Mouse (Mus musculus) stomach, postnatal 0 days (tissue): Measurements from ENCODE around the gene Timm13. TPM values are rescaled to one million over a fixed set of nuclear protein-coding genes. Genes with fewer than 3 reads are reported as not detected.

Experiments
- ATAC-seq: fragments of 200-750 bp; cut with Nextera tagmentation; 2 replicates; pipeline ENCODE4 v1.8.0; 2017; ENCODE audit not compliant: low FRiP score, low TSS enrichment
- DNase-seq: peaks from one replicate; pipeline ENCODE4 v3.0.0-alpha.2; 2016; ENCODE audit warnings: low spot score
- H3K27ac ChIP-seq: fragments of 300-500 bp; sonication (generic); replicated peaks from 2 replicates; pipeline ENCODE4 v1.5.1; 2014; ENCODE audit warnings: mild to moderate bottlenecking, control low read depth
- H3K27me3 ChIP-seq: fragments of 300-500 bp; sonication (generic); 2 replicates; pipeline ENCODE4 v1.6.1; 2014; ENCODE audit warnings: low read length; ENCODE audit not compliant: control insufficient read depth, insufficient read depth
- H3K36me3 ChIP-seq: fragments of 300-500 bp; sonication (generic); 2 replicates; pipeline ENCODE4 v1.6.1; 2014; ENCODE audit warnings: low read length, mixed read lengths; ENCODE audit not compliant: control insufficient read depth, insufficient read depth
- H3K4me1 ChIP-seq: fragments of 300-500 bp; sonication (generic); replicated peaks from 2 replicates; pipeline ENCODE4 v1.6.1; 2014; ENCODE audit warnings: antibody characterized with exemption; ENCODE audit not compliant: control insufficient read depth, insufficient read depth
- H3K4me2 ChIP-seq: fragments of 300-500 bp; sonication (generic); replicated peaks from 2 replicates; pipeline ENCODE4 v1.6.1; 2014; ENCODE audit warnings: low read depth, mild to moderate bottlenecking, control low read depth, moderate library complexity
- H3K4me3 ChIP-seq: fragments of 300-500 bp; sonication (generic); 2 replicates; pipeline ENCODE4 v1.5.1; 2014; ENCODE audit warnings: low read depth, low read length, control low read depth
- H3K9ac ChIP-seq: fragments of 300-500 bp; sonication (generic); 2 replicates; pipeline ENCODE4 v1.6.1; 2014; ENCODE audit warnings: mild to moderate bottlenecking, low read length, control low read depth, mixed read lengths
- H3K9me3 ChIP-seq: fragments of 300-500 bp; sonication (generic); 2 replicates; pipeline ENCODE4 v1.6.1; 2016; ENCODE audit warnings: low read length; ENCODE audit not compliant: control insufficient read depth
- CTCF ChIP-seq: IDR thresholded peaks from 2 replicates; pipeline ENCODE4 v1.5.1; 2016; ENCODE audit warnings: antibody characterized with exemption, low read depth, mild to moderate bottlenecking, moderate library complexity
- EP300 ChIP-seq: optimal IDR thresholded peaks from 2 replicates; pipeline ENCODE3; 2016; ENCODE audit warnings: antibody characterized with exemption
- WGBS: fragments of 180-500 bp; shearing (Covaris S2); extraction: QIAGEN DNeasy Blood & Tissue Kit; methylation state at CpG from one replicate; pipeline ENCODE4 v1.1.7; 2014; 5-methylcytosine and 5-hydroxymethylcytosine counted together
- polyA plus RNA-seq: library from polyadenylated mRNA; unstranded; fragments of >200 nt; fragmentation: Nextera tagmentation; extraction: Ambion mirVana; gene quantifications from 2 replicates; pipeline ENCODE4 v1.2.1, GENCODE M21; 2015

Timm13 gene
- polyA plus RNA-seq, 1 experiment from 2014 or later, result 304 TPM

DNA sequence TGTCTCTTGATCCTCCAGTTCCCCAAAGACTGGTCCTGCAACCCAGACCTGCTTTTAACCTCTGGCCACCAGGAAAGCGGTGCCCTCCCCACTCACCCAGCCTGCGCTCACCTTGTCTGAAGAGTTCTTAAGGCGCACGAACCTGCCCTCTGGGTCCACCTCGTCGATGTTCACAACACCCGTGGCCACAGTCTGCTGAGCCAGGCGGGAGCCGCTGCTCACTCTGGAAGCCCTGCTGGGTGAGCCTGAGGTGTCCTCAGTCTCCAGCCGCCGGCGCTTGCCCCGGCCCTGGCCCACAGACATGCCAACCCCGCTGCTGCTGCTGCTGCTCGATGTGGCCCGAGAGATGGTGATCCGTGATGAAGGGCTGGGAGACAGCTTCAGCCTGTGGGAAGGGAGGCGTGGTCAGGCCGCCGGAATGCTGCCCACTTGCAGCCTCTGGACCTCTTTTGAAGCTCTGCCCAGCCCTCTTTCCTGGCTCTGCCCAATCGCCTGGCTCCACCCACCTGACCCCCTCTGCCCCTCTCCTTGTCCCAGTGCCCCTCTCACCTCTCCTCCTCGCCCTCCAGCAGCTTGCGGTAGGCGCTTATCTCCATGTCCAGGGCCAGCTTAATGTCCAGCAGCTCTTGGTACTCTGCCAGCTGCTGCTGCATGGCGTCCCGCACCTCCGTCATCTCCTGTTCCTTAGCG, 3.4 kb upstream of the Timm13 start:
- Histone ChIP-seq H3K4me3 (no peak overlapping the region), H3K9me3 (no peaks in the 10 kb centered on the region), H3K9ac (no peak overlapping the region), H3K27me3 (no peaks in the 10 kb centered on the region), H3K4me2 (no peak overlapping the region), H3K4me1 (peaks cover 3% of the 10 kb centered on the region), H3K36me3 (peaks cover 26% of the 10 kb centered on the region), H3K27ac (no peak overlapping the region)
- TF ChIP-seq CTCF (no peak), EP300 (peak; percentile 51)
- no peak for ATAC-seq
- WGBS, result 84% methylated on average over 27 of the region's 28 CpGs
- DNase-seq, result no peak

DNA sequence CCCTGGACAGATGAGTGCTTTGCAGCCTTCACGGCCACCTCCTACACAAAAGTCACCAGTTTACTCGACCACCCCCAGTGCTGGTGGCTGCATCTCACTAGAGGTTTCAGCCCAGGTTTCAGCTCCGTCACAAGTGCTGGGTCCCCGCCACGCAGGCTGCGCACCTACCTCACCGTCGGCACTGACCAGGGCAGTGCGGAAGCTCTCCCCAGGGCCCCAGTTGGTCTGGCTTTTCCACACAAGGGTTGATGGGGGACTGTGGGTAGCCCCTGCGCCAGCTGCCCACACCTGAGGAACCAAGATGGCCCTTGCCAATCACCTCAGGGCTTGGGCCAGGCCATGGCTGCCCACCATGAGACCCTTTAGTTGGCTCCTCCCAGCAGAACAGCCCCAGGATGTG, 2.5 kb upstream of the Timm13 start:
- DNase-seq (no peak), ATAC-seq (no peak)
- H3K27me3 ChIP-seq, result no peaks in the 10 kb centered on the region
- H3K27ac ChIP-seq, result no peak overlapping the region
- H3K9ac ChIP-seq, result no peak overlapping the region
- no peaks in the 10 kb centered on the region for H3K9me3 ChIP-seq
- H3K4me3 ChIP-seq, result no peak overlapping the region
- no peak for TF ChIP-seq EP300
- TF ChIP-seq CTCF, result no peak
- no peak overlapping the region for H3K4me2 ChIP-seq
- H3K4me1 ChIP-seq, result peaks cover 3% of the 10 kb centered on the region
- WGBS, result 88% methylated on average over 10 of the region's 10 CpGs
- H3K36me3 ChIP-seq, result peaks cover 26% of the 10 kb centered on the region

DNA sequence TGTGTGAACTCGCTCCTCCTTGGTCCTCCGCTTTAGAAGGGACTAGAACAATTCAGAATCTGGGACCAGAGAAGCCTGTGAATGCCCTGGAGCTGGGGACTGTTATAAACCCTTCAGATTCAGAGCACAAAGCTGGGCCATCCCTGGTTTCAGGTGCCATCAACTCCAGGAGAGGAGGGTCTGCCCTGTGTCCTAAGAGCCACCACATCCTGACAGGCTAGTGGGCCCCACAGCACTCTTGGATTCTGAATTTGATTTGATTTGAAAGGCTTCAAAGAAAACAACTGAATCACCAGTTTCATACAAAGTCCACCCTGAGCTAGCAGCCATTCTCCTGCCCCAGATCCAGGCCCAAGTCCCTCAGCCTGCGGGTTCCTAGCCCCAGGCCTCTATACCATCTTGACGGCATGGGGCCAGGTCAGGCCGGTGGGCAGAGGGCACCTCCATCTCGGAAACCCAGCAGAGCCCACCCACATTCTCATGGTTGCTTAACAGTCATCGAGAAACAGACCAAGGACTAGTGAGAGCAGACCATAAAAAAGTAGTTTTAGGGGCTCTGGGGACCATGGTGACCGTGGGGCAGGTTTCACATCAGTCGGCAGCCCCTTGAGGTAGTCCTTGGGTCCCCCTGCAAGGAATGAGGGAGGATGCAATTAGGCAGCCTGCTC, 1.6 kb upstream of the Timm13 start:
- 87% methylated on average over 9 of the region's 9 CpGs for WGBS
- ATAC-seq (no peak), DNase-seq (no peak)
- no peak overlapping the region for H3K4me3 ChIP-seq
- H3K36me3 ChIP-seq, result peaks cover 24% of the 10 kb centered on the region
- no peak overlapping the region for H3K9ac ChIP-seq
- H3K4me2 ChIP-seq, result no peak overlapping the region
- no peak for TF ChIP-seq CTCF
- no peak for TF ChIP-seq EP300
- peaks cover 3% of the 10 kb centered on the region for H3K4me1 ChIP-seq
- H3K27me3 ChIP-seq, result no peaks in the 10 kb centered on the region
- no peaks in the 10 kb centered on the region for H3K9me3 ChIP-seq
- H3K27ac ChIP-seq, result no peak overlapping the region

DNA sequence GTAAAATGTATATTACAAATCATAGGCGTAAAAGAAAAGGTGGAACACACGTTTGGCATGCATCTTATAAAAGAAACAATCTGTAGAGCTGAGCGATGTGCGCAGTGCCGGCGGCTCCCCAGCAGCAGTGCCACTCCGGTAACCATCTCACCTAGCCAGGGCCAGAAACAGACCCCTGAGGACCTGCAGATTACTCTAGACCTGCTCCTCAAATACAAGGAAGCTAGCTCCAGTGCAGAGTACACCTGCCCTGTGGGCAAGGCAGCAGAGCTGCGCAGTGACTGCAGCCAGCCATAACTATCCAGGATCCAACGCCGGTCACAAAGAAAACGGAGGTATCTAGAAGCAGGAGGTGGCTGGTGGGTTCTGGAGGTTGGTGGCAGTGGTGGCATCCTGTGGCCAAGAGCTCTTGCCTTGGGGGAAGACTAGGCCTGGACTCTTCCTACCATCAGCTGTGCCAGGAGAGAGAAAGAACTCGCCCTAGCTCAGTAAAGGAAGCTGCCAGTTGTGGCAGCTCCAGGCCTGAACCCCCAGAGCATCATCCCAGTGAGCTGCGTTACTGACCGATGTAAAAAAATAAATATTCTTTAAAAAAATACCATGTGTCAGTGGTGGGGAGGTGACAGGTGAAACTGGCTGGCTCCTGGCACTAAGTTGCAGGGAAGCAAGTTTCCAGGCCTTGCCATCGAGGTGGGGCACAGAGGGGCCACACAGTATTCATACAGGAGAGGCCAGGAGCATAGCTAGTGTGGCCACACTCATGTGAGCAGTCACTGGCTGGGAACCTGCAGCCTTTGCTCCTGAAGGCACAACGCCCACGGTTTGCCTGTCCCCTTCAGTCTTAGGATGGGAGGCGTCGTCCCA, 872 bp upstream of the Timm13 start:
- TF ChIP-seq CTCF (no peak), EP300 (no peak)
- H3K4me2 ChIP-seq, result peak overlapping the region; percentile 34; the same call in 1 of the 2 replicates
- no peak for DNase-seq

DNA sequence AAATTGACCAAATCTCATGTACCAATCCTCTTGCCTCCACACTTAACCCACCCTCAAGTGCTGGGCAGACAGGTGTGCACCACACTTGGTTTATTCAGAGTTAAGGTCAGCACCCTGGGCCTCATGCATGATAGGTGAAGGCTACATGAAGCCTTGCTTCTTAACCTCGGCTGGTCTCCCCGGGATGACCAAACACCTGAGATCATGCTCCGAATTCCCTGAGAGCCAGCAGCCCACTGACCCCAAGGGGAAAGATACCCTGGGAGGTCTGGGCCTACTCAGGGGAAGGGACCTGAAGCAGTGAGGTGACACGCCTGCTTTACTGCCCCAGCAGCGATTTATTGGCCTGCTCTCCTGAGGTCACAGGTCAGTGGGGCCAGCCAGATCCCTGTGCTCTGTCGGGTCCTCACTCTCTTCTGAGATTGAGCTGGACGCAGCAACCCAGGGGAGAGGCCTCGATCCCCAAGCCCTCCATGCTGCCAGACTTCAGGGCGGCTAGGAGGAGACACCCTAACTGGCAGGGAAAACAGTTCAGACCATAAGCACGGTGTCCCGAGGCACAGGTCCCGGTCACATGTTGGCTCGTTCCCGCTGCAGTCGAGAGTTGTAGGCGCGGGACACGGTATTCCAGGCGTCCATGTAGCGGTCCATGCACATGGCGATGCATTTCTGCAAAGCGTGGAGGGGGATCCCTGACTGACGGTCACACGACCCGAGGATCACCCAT, 1.0 kb downstream of the Timm13 start:
- Histone ChIP-seq H3K4me3 (peak overlapping the region; percentile 95), H3K9me3 (no peaks in the 10 kb centered on the region), H3K27me3 (no peaks in the 10 kb centered on the region), H3K36me3 (peaks cover 14% of the 10 kb centered on the region), H3K27ac (0 out of 2 replicates have a peak overlapping the region, but pooled peaks have one; percentile 24), H3K4me1 (peaks cover 3% of the 10 kb centered on the region), H3K9ac (peak overlapping the region; percentile 79), H3K4me2 (peak overlapping the region; percentile 83)
- DNase-seq (no peak), ATAC-seq (no peak)
- 13% methylated on average over 25 of the region's 25 CpGs for WGBS
- TF ChIP-seq EP300 (no peak), CTCF (no peak)

More for the DNA sequence above, 872 bp upstream of the Timm13 start:
- WGBS, result 85% methylated on average over 19 of the region's 19 CpGs
- Histone ChIP-seq H3K9ac (peak overlapping the region; percentile 45; the same call in 1 of the 2 replicates), H3K4me3 (no peak overlapping the region), H3K4me1 (peaks cover 3% of the 10 kb centered on the region), H3K27ac (peak overlapping the region; percentile 56), H3K9me3 (no peaks in the 10 kb centered on the region), H3K36me3 (peaks cover 24% of the 10 kb centered on the region), H3K27me3 (no peaks in the 10 kb centered on the region)
- ATAC-seq, result no peak
